Mouse (Mus musculus): Measurements from ENCODE around the gene Fem1b.

DNA sequence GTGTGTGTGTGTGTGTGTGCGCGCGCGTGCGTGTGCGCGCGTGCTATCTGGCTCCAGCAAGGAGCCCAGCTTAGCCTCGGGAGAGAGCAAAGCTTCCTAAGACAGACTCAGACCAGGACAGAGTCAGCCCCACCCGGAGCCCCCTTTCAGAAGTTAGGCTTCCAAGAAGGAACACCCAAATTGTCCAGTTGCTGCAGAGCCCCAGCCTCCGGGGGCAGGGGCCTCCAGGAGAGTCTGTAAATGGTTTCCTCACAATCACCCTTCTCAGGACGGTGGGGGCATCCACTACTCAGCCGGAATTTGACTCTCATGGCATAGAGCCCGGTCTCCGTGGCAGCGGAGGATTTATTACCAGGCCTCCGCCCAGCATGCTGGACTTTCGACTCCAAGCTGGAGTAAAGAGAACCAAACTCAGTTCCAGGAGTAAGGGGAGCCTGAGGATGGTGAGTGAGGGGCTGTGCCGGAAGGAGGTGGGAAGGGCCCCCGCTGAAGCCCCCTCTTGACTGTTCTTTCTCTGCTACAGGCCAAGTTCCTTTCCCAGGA, 46.1 kb upstream of the Fem1b start, which contains the start of gene Calml4:
- TF ChIP-seq POLR2A (IDR thresholded peaks at IDR 0.05; ENCODE audit: control insufficient read depth, low read depth, low read length) (no peak), CTCF (IDR thresholded peaks at IDR 0.05; ENCODE audit: control insufficient read depth, insufficient read depth, insufficient replicate concordance, low read depth, low read length) (no peak)
